Mouse (Mus musculus): ENCODE measurements around the gene Olfr768.
"Not testable (repeated sequence)": the region's sequence is repeated elsewhere in the genome, so short reads cannot be mapped to it uniquely, and the experiment has no call there.

The Olfr768 gene

GRCm38 (mm10) chr10:129099275-129099674 is at the start of gene Olfr768:
TSS of gene Olfr768 (minus strand) at chr10:129099375.
- Histone ChIP-seq H3K4me1 (replicated peaks; ENCODE audit: low read depth, low read length) (no peaks in the 10 kb centered on the region), H3K4me3 (replicated peaks; ENCODE audit: low read length) (no peak within 1 kb of the TSS), H3K27me3 (ENCODE audit: insufficient read depth, low read length) (no peaks in the 10 kb centered on the region), H3K36me3 (ENCODE audit: insufficient read depth, low read length) (no peaks in the 10 kb centered on the region), H3K9me3 (ENCODE audit: low read length) (no peaks in the 10 kb centered on the region)
- TF ChIP-seq POU5F1 (IDR thresholded peaks at IDR 0.05; ENCODE audit: borderline replicate concordance, low read length) (no peak), NANOG (IDR thresholded peaks at IDR 0.05; ENCODE audit: borderline replicate concordance, low read length) (no peak), CTCF (conservative IDR thresholded peaks at IDR 0.05; ENCODE audit: low read length) (no peak)

GRCm38 (mm10) chr10:129138898-129139297 is 39.7 kb upstream of the Olfr768 start, which contains the start of gene Olfr770:
TSS of gene Olfr770 (minus strand) at chr10:129138998.
- TF ChIP-seq POU5F1 (IDR thresholded peaks at IDR 0.05; ENCODE audit: borderline replicate concordance, low read length) (no peak), NANOG (IDR thresholded peaks at IDR 0.05; ENCODE audit: borderline replicate concordance, low read length) (no peak), CTCF (conservative IDR thresholded peaks at IDR 0.05; ENCODE audit: low read length) (no peak)
- H3K9me3 ChIP-seq (ENCODE audit: low read length): no peaks in the 10 kb centered on the region
- H3K36me3 ChIP-seq (ENCODE audit: insufficient read depth, low read length): no peaks in the 10 kb centered on the region
- H3K27me3 ChIP-seq (ENCODE audit: insufficient read depth, low read length): no peaks in the 10 kb centered on the region
- H3K4me1 ChIP-seq (replicated peaks; ENCODE audit: low read depth, low read length): no peaks in the 10 kb centered on the region
- no peak within 1 kb of the TSS for H3K4me3 ChIP-seq (replicated peaks; ENCODE audit: low read length)

- H3K9me3 ChIP-seq (ENCODE audit: low read length): 0 out of 2 replicates have a peak, but pooled peaks cover 5% of the 10 kb centered on the region
- TF ChIP-seq POU5F1 (IDR thresholded peaks at IDR 0.05; ENCODE audit: borderline replicate concordance, low read length): no peak
- H3K4me3 ChIP-seq (replicated peaks; ENCODE audit: low read length): no peak within 1 kb of the TSS
- H3K4me1 ChIP-seq (replicated peaks; ENCODE audit: low read depth, low read length): no peaks in the 10 kb centered on the region
- H3K27me3 ChIP-seq (ENCODE audit: insufficient read depth, low read length): no peaks in the 10 kb centered on the region
- no peaks in the 10 kb centered on the region for H3K36me3 ChIP-seq (ENCODE audit: insufficient read depth, low read length)
Measured at GRCm38 (mm10) chr10:129117761-129118160, 18.6 kb upstream of the Olfr768 start, which contains the start of gene Olfr769. TSS of gene Olfr769 (minus strand) at chr10:129117861.

GRCm38 (mm10) chr10:129115146-129115545 is 16.0 kb upstream of the Olfr768 start:
- Histone ChIP-seq H3K36me3 (ENCODE audit: insufficient read depth, low read length) (no peaks in the 10 kb centered on the region), H3K4me1 (replicated peaks; ENCODE audit: low read depth, low read length) (no peaks in the 10 kb centered on the region), H3K4me3 (replicated peaks; ENCODE audit: low read length) (no peak overlapping the region), H3K27me3 (ENCODE audit: insufficient read depth, low read length) (no peaks in the 10 kb centered on the region), H3K9me3 (ENCODE audit: low read length) (no peaks in the 10 kb centered on the region)
- TF ChIP-seq POU5F1 (IDR thresholded peaks at IDR 0.05; ENCODE audit: borderline replicate concordance, low read length) (no peak), NANOG (IDR thresholded peaks at IDR 0.05; ENCODE audit: borderline replicate concordance, low read length) (no peak), CTCF (conservative IDR thresholded peaks at IDR 0.05; ENCODE audit: low read length) (no peak)

- no peaks in the 10 kb centered on the region for H3K36me3 ChIP-seq (ENCODE audit: insufficient read depth, low read length)
- no peaks in the 10 kb centered on the region for H3K27me3 ChIP-seq (ENCODE audit: insufficient read depth, low read length)
- no peak overlapping the region for H3K4me3 ChIP-seq (replicated peaks; ENCODE audit: low read length)
- H3K9me3 ChIP-seq (ENCODE audit: low read length): no peaks in the 10 kb centered on the region
- H3K4me1 ChIP-seq (replicated peaks; ENCODE audit: low read depth, low read length): no peaks in the 10 kb centered on the region
- TF ChIP-seq POU5F1 (IDR thresholded peaks at IDR 0.05; ENCODE audit: borderline replicate concordance, low read length) (no peak), NANOG (IDR thresholded peaks at IDR 0.05; ENCODE audit: borderline replicate concordance, low read length) (no peak), CTCF (conservative IDR thresholded peaks at IDR 0.05; ENCODE audit: low read length) (no peak)
Measured at GRCm38 (mm10) chr10:129101231-129101630, 2.1 kb upstream of the Olfr768 start.

GRCm38 (mm10) chr10:129082810-129083209 is 16.4 kb downstream of the Olfr768 start, which contains the start of gene Olfr767:
TSS of gene Olfr767 (minus strand) at chr10:129082910.
- H3K4me3 ChIP-seq (replicated peaks; ENCODE audit: low read length); H3K9me3 ChIP-seq (ENCODE audit: low read length); H3K4me1 ChIP-seq (replicated peaks; ENCODE audit: low read depth, low read length); H3K36me3 ChIP-seq (ENCODE audit: insufficient read depth, low read length); H3K27me3 ChIP-seq (ENCODE audit: insufficient read depth, low read length): not testable (repeated sequence)

- Histone ChIP-seq H3K27me3 (ENCODE audit: insufficient read depth, low read length) (no peaks in the 10 kb centered on the region), H3K4me1 (replicated peaks; ENCODE audit: low read depth, low read length) (no peaks in the 10 kb centered on the region), H3K9me3 (ENCODE audit: low read length) (peaks cover 19% of the 10 kb centered on the region), H3K36me3 (ENCODE audit: insufficient read depth, low read length) (no peaks in the 10 kb centered on the region), H3K4me3 (replicated peaks; ENCODE audit: low read length) (no peak within 1 kb of the TSS)
- no peak for TF ChIP-seq NANOG (IDR thresholded peaks at IDR 0.05; ENCODE audit: borderline replicate concordance, low read length)
- TF ChIP-seq CTCF (conservative IDR thresholded peaks at IDR 0.05; ENCODE audit: low read length): no peak
- no peak for TF ChIP-seq POU5F1 (IDR thresholded peaks at IDR 0.05; ENCODE audit: borderline replicate concordance, low read length)
Measured at GRCm38 (mm10) chr10:129068877-129069276, 30.3 kb downstream of the Olfr768 start, which contains the start of gene Olfr766-ps1. TSS of gene Olfr766-ps1 (minus strand) at chr10:129068977.

- H3K36me3 ChIP-seq (ENCODE audit: insufficient read depth, low read length); H3K27me3 ChIP-seq (ENCODE audit: insufficient read depth, low read length); H3K9me3 ChIP-seq (ENCODE audit: low read length); H3K4me1 ChIP-seq (replicated peaks; ENCODE audit: low read depth, low read length); H3K4me3 ChIP-seq (replicated peaks; ENCODE audit: low read length): not testable (repeated sequence)
Measured at GRCm38 (mm10) chr10:129049898-129050297, 49.3 kb downstream of the Olfr768 start, which contains the start of gene Olfr765. TSS of gene Olfr765 (minus strand) at chr10:129049998.
